Mouse (Mus musculus): ENCODE data around the gene Adam30. TPM values are rescaled to one million over a fixed set of nuclear protein-coding genes. Genes with fewer than 3 reads are reported as not detected.

Gene Adam30
- 5.6 and 9.8 TPM in 2 replicates for total RNA-seq (2023)

GRCm38 (mm10) chr3:98160330-98160729, at the start of gene Adam30:
Gene Adam30 (plus strand): TSS chr3:98160630.

Other genes starting within 250 kb of the Adam30 start
- gene Notch2, start 147.1 kb upstream of the Adam30 start, total RNA-seq (2023): 280 and 416 TPM in 2 replicates
- gene Reg4, start 61.5 kb downstream of the Adam30 start, total RNA-seq (2023): not detected in 2 replicates
- gene Hmgcs2, start 119.8 kb downstream of the Adam30 start, total RNA-seq (2023): not detected in 2 replicates
- gene Phgdh, start 179.4 kb downstream of the Adam30 start, total RNA-seq (2023): 11.7 and 12.4 TPM in 2 replicates
- gene Zfp697, start 221.8 kb downstream of the Adam30 start, total RNA-seq (2023): 0.25 TPM in 1 of 2 replicates, not detected in the other

Data from neutrophil, adult 65 days (primary cell).